Mouse (Mus musculus) left cerebral cortex, postnatal 36 days (tissue): ENCODE measurements around the gene Kif28. TPM values are rescaled to one million over a fixed set of nuclear protein-coding genes. Genes with fewer than 3 reads are reported as not detected.
"Not testable (repeated sequence)": the region's sequence is repeated elsewhere in the genome, so short reads cannot be mapped to it uniquely, and the experiment has no call there.

Source experiments
- DNase-seq, 2 experiments: peaks; one replicate each; pipeline ENCODE4 v3.0.0; 2021 to 2022; ENCODE audit warnings: low spot score in 2 of 2, mixed read lengths in 1 of 2
- intact Hi-C: fragments of 180-260 bp; cut with DNase I; formaldehyde crosslinking; loops from one replicate; pipeline ENCODE4 v1.15.1; 2025
- total RNA-seq, 2 experiments: library from RNA; stranded (reverse); gene quantifications; 2 replicates each; pipeline ENCODE4 v1.2.3; 2021

The Kif28 gene
- total RNA-seq, 2 experiments from 2014 or later, result 0.25 TPM; not detected in 1

GRCm38 (mm10) chr1:179710739-179711138 lies 34.3 kb downstream of the Kif28 start:
- intact Hi-C loops, result no loop called here
- no peak for DNase-seq

DNA sequence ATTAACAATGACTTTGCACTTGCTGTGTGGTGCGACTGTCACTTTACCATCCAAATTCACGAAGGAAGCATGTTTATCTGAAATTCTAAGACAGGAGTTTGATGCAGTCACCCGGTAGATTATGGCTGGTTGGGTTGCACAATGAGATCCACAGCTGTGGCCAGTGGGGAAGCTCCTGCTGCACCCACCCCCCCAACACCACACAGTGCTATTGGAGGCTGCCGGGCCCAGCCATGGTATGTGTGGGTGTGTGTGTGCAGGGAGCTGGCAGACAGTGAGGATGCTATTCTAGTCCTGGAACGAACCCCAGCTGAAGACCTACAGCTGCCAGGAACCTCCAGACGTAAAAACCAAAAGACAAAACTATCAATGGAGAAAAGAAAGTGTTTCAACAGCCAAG lies 35.7 kb downstream of the Kif28 start:
- DNase-seq, result peak; percentile 81 to 82
- intact Hi-C loops, result no loop called here

DNA sequence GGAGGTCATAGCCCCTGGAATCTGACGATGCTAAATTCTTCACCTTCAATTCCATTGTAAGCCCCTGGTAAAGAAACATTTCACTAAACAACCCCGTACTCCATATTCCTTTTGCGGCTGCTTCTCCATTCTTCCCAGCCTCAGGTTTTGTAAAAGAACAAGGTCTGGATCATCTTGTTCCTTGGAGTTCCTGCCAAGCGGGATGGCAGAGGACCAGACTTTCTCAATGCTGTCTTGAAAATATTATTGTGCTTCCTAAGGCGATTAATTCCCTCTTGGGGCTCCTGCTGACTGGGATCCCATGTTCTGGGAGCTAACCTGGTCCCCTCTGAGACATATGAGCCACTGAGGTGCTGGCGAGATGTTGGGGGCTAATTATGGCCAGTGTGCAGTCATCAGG lies 39.9 kb downstream of the Kif28 start:
- intact Hi-C loops, result no loop called here

DNA sequence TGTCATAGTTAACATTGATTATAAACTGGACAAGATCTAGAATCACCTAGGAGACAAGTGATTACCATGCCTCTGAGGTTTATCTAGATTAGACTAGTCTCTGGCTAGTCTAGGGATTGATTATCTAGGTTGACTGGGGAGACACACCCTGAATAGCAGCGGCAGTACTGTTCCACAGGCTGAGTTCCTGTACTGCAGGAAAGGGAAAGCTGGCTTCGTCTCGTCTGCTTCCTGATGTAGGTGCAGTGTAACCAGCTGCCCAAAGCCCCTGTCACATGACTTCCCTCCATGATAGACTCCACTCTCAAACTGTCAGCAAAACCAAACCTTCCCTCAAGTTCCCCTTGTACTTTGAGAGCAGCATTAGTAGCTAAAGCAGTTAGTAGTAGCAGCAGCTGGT lies 40.9 kb downstream of the Kif28 start:
- intact Hi-C loops, result no loop called here
- no peak for DNase-seq

More for the DNA sequence above, 39.9 kb downstream of the Kif28 start:
- DNase-seq, result peak; percentile 53 to 63

- intact Hi-C loops, result no loop called here
- DNase-seq, result no peak
These were observed 55.6 kb downstream of the Kif28 start for GRCm38 (mm10) chr1:179689479-179689878.

- intact Hi-C loops, result no loop called here
These were observed 56.2 kb downstream of the Kif28 start for GRCm38 (mm10) chr1:179688914-179689313.

GRCm38 (mm10) chr1:179688415-179688814 lies 56.7 kb downstream of the Kif28 start:
- DNase-seq, result no peak
- intact Hi-C loops, result no loop called here

More at GRCm38 (mm10) chr1:179688914-179689313, 56.2 kb downstream of the Kif28 start:
- DNase-seq, result no peak

DNA sequence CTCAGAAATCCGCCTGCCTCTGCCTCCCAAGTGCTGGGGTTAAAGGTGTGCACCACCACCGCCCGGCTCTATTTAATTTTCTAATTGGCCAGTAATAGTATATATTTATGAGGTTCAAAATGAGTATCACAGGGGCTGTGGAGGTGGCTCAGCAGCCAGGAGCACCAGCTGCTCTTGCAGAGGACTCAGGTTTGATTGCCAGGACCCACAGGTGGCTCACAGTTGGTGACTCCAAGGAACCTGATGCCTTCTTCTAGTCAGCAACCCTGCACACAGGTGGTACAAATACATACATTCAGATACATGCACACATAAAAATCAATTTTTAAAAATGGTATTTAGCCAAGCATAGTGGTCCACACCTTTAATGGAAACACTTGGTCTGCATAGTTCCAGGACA lies 57.1 kb downstream of the Kif28 start:
- no peak for DNase-seq
- intact Hi-C loops, result no loop called here

- intact Hi-C loops, result no loop called here
- no peak for DNase-seq
These were observed 57.8 kb downstream of the Kif28 start for GRCm38 (mm10) chr1:179687305-179687704.

DNA sequence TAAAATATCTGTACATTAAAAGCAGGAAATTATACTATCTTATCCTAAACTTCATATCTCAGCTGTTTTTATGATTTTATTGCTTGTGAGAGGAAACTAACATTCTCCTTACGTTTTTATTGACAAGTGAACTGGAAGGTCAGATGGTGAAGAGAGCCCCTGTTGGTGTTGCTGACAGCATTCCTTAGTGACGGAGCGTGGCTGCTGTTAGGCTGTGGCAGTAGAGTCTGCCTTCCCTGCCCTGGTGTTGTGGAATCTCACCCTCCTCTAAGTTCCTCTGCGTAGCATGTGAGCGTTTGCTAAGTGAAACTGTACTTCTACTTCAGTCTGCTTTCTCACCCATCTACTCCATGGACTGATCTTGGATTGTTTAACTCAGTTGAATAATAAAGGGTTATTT lies 58.3 kb downstream of the Kif28 start:
- no peak for DNase-seq
- intact Hi-C loops, result no loop called here

DNA sequence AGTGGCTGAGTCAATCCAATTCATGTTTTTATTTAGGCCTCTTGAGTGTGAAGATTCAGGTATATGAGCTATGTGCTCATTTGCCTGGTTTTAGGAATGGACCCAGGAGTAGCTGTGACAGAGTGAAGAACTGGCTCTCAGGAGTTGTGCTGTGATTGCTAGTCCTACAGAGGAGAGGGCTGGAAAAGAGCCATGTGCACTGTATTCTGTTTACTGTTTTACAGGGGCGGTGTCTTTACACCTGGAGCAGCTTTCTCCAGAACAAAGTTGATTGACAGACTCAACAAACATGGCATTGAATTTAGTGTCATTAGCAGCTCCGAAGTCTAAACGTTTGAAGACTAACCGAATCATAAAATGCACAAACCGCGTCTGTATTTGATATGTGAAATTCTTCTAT lies 58.7 kb downstream of the Kif28 start:
- intact Hi-C loops, result no loop called here

GRCm38 (mm10) chr1:179682753-179683152 lies 62.3 kb downstream of the Kif28 start:
- intact Hi-C loops, DNase-seq: not testable (repeated sequence)

More for the DNA sequence above, 58.7 kb downstream of the Kif28 start:
- DNase-seq, result no peak

DNA sequence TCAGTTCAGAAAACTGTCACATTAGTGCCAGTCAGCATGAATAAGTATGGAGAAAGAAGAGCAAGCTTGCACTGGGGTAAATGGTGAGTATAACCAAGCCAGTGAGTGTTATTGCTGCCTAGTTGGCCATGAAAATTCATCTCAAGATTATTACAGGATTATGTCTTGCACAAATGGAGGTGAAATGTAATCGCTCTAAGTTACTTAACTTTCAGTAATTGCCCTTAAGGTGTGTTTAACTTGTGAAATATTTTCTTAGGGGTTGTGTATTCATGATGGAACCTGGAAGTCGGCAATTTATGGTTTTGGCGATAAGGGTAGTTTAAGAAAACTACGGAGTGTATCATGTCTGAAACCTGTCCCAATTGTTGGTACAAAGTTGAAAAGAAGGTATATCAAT lies 65.7 kb downstream of the Kif28 start:
- intact Hi-C loops, result no loop called here
- DNase-seq, result no peak

DNA sequence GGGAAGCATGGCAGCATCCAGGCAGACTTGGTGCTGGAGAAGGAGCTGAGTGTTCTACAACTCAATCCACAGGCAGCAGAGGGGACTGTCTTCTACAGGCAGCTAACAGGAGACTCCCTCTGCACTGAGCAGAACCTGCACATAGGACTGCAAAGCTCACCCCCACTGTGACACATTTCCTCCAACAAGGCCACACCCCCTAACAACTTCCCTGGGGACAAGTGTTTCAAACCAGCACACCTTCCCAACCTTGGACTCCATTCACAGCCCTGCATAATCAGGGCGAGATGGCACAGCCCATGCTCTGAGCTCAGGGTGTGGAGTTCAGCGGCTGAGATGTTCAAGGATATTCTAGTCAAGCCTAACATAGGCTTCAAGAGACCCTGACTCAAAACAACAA lies 68.0 kb downstream of the Kif28 start:
- intact Hi-C loops, result no loop called here
- DNase-seq, result no peak

GRCm38 (mm10) chr1:179674355-179674754 lies 70.7 kb downstream of the Kif28 start:
- intact Hi-C loops, result no loop called here
- no peak for DNase-seq

DNA sequence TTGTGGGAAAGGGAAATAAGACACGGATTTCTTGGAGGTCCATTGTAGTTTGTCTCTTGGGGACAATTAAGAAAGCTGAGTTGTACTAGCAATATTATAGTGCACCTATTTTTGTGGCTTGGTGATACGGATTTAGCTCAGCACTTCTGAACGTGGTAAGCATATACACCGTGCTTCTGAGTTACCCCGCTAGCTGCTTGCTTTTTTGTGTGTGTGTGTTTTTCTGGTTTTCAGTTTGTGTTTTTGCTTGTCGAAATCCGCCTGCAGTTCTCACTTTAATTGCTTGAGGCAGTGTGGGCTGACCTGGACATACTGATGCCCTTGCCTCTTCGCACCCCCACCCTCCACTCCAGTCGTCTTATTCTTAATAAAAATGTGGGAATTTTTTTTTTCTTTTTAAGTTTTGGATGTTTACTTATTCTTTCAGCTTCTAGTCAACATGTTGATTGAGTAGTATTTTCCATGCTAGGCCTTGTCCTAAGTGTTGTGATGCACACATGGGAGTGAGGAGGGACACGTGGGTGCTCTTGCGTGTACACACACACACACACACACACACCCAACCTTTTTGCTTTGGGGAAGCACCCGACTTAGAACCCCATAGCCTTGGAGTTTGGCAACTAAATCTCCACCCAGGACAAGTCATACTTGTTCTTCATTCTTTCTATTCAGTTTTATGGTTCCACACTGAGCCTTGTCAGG lies 76.1 kb downstream of the Kif28 start:
- intact Hi-C loops, result no loop called here
- DNase-seq, result no peak

GRCm38 (mm10) chr1:179668013-179668805 lies 76.9 kb downstream of the Kif28 start, which contains the start of gene Sccpdh:
TSS of gene Sccpdh (plus strand) at chr1:179668210.
- intact Hi-C loops, result no loop called here
- DNase-seq, result peak; percentile 80 to 85

DNA sequence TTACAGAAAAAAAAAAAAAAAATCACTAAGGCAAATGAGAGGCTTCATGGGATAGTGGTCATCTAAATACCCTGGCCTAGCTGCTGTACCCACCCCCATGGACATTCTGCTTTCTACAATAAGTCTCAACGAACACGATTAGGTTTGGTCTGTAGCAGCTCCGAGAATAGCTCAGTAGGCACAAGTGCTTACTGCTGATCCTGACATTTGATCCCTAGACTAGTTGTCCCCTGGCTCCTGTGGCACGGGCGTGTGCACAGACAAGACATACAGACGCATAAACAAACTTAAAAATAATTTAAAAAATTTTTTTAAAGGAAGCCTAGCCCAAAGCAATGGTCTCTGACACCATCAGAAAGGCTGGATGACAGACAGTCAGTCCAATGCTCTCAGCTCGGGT lies 77.6 kb downstream of the Kif28 start:
- no peak for DNase-seq
- intact Hi-C loops, result no loop called here

DNA sequence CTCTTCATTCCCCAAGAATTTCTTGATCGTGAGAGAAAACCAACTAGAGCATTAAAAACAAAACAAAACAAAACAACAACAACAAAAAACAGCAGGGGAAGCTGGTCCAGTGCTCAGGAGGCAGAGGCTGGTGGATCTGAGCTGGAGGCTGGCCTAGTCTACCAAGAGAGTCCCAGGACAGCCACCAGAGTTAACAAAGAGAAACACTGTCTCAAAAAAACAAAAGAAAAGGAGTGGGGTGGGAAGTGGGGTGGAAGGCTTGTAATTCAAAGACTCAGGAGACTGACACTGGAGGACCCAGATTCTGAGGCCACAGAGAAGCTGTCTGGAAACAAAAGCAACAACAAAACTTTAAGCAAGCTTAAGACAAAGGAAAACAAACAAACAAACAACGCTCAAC lies 78.1 kb downstream of the Kif28 start:
- no peak for DNase-seq
- intact Hi-C loops, result no loop called here

DNA sequence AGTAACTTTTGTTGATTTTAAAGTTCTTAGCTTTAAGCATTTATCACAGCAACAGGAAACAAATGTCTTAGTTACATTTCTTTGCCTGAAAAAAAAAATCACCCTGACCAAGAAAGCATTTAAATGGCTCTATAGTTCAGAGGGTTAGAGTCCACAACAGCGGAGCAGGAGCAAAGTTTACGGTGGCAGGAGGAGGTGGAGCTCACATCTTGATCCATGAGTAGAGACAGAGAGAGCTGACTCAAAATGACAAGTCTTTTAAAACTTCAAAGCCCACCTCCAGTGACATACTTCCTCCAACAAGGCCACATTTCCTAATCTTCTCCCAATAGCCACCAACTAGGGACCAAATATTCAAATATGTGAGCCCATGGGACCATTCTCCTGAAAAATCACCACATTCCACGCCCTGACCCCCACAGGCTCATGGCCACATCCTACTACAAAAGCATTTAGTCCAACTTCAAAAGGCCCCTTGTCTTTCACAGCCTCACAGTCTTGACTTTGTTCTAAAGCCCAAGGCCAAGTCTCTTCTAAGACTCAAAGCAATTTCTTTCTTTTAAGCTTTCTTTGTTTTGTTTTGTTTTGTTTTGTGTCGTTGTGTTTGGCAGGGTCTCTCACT lies 80.7 kb downstream of the Kif28 start:
- intact Hi-C loops, result no loop called here
- DNase-seq, result no peak

GRCm38 (mm10) chr1:179663065-179663464 lies 82.0 kb downstream of the Kif28 start:
- intact Hi-C loops, result no loop called here

More at GRCm38 (mm10) chr1:179663065-179663464, 82.0 kb downstream of the Kif28 start:
- peak in 1 of 2 experiments; percentile 24 for DNase-seq
